Mouse (Mus musculus) CH12.LX (cell line): ENCODE data around the gene P3h3. TPM values are rescaled to one million over a fixed set of nuclear protein-coding genes. Genes with fewer than 3 reads are reported as not detected.

ENCODE experiments used
- DNase-seq: peaks from one replicate; pipeline ENCODE4 v3.0.0-alpha.2; 2013; ENCODE audit errors: extremely low read depth
- H3K27ac ChIP-seq: 2 replicates; pipeline ENCODE4 v1.5.1; 2012; ENCODE audit warnings: low read depth, mild to moderate bottlenecking, control low read depth, moderate library complexity; ENCODE audit not compliant: insufficient read depth
- H3K27me3 ChIP-seq: replicated peaks from 2 replicates; pipeline ENCODE3; 2012; ENCODE audit warnings: inconsistent platforms
- H3K36me3 ChIP-seq, 2 experiments: replicated peaks in 1 of 2; 2 replicates each; pipeline versions ENCODE3 to v1.6.1; 2012; ENCODE audit warnings: inconsistent platforms in 1 of 2, low read length in 1 of 2, mild to moderate bottlenecking in 1 of 2, mixed read lengths in 1 of 2, moderate library complexity in 1 of 2; ENCODE audit not compliant: control insufficient read depth in 1 of 2, insufficient read depth in 1 of 2
- H3K4me1 ChIP-seq, 2 experiments: 2 replicates each; pipeline ENCODE4 v1.6.1; 2012; ENCODE audit warnings: inconsistent platforms in 1 of 2, moderate library complexity in 1 of 2; ENCODE audit not compliant: insufficient read depth in 2 of 2, control insufficient read depth in 1 of 2
- H3K4me2 ChIP-seq: 2 replicates; pipeline ENCODE4 v1.6.1; 2012; ENCODE audit warnings: low read depth, mild to moderate bottlenecking, control low read depth; ENCODE audit not compliant: poor library complexity, insufficient read depth, severe bottlenecking
- H3K4me3 ChIP-seq, 3 experiments: fragments of 150-350 bp in 1 of 3; sonication (generic) in 1 of 3; replicated peaks in 1 of 3; 2 replicates each; pipeline versions ENCODE3 to v1.5.1; 2011 to 2012; ENCODE audit warnings: low read depth in 2 of 3, low read length in 2 of 3, mild to moderate bottlenecking in 2 of 3, moderate library complexity in 2 of 3, control low read depth in 1 of 3, improper control_type of control experiment in 1 of 3, inconsistent platforms in 1 of 3, mixed read lengths in 1 of 3; ENCODE audit not compliant: poor library complexity in 1 of 3
- H3K79me2 ChIP-seq: replicated peaks from 2 replicates; pipeline ENCODE4 v1.6.1; 2012; ENCODE audit warnings: mild to moderate bottlenecking, moderate library complexity; ENCODE audit not compliant: control insufficient read depth, poor library complexity, insufficient read depth, severe bottlenecking; ENCODE audit errors: extremely low read depth
- H3K9ac ChIP-seq: 2 replicates; pipeline ENCODE4 v1.6.1; 2012; ENCODE audit warnings: low read depth, mild to moderate bottlenecking, control low read depth, moderate library complexity; ENCODE audit not compliant: insufficient read depth
- H3K9me3 ChIP-seq: replicated peaks from 2 replicates; pipeline ENCODE3; 2012; ENCODE audit warnings: low read length, inconsistent platforms, mixed read lengths
- BHLHE40 ChIP-seq: IDR thresholded peaks from 2 replicates; pipeline ENCODE4 v1.6.1; 2011; ENCODE audit warnings: mild to moderate bottlenecking, low read depth, low read length, improper control_type of control experiment
- CHD1 ChIP-seq: IDR thresholded peaks from 2 replicates; pipeline ENCODE4 v1.6.1; 2012; ENCODE audit warnings: low read depth, low read length, improper control_type of control experiment, inconsistent platforms
- CTCF ChIP-seq, 2 experiments: IDR thresholded peaks in 1 of 2; conservative IDR thresholded peaks in 1 of 2; 2 replicates each; pipeline ENCODE4 v1.5.1; 2011 to 2012; ENCODE audit warnings: low read depth in 2 of 2, low read length in 2 of 2, improper control_type of control experiment in 1 of 2, inconsistent platforms in 1 of 2, mild to moderate bottlenecking in 1 of 2, moderate library complexity in 1 of 2
- E2F4 ChIP-seq: IDR thresholded peaks from 2 replicates; pipeline ENCODE4 v1.6.1; 2011; ENCODE audit warnings: low read depth, low read length, improper control_type of control experiment; ENCODE audit not compliant: insufficient replicate concordance
- EP300 ChIP-seq: IDR thresholded peaks from 2 replicates; pipeline ENCODE4 v1.6.1; 2011; ENCODE audit warnings: low read length, improper control_type of control experiment
- GABPA ChIP-seq: IDR thresholded peaks from 2 replicates; pipeline ENCODE4 v1.6.1; 2012; ENCODE audit warnings: low read depth, low read length, improper control_type of control experiment, inconsistent platforms; ENCODE audit not compliant: insufficient replicate concordance
- HCFC1 ChIP-seq: IDR thresholded peaks from 2 replicates; pipeline ENCODE4 v1.6.1; 2012; ENCODE audit warnings: low read depth, mild to moderate bottlenecking, inconsistent platforms, low read length, improper control_type of control experiment
- IRF4 ChIP-seq: IDR thresholded peaks from 2 replicates; pipeline ENCODE4 v1.6.1; 2014; ENCODE audit warnings: low read depth, mild to moderate bottlenecking, inconsistent platforms, low read length, improper control_type of control experiment
- JUND ChIP-seq: conservative IDR thresholded peaks from 2 replicates; pipeline ENCODE4 v1.6.1; 2011; ENCODE audit warnings: low read depth, low read length, improper control_type of control experiment
- KAT2A ChIP-seq: IDR thresholded peaks from 2 replicates; pipeline ENCODE4 v1.6.1; 2012; ENCODE audit warnings: low read length, improper control_type of control experiment, inconsistent platforms; ENCODE audit not compliant: insufficient replicate concordance
- MAFK ChIP-seq: IDR thresholded peaks from 2 replicates; pipeline ENCODE4 v1.6.1; 2011; ENCODE audit warnings: low read length, improper control_type of control experiment; ENCODE audit not compliant: insufficient replicate concordance
- MAX ChIP-seq: IDR thresholded peaks from 2 replicates; pipeline ENCODE4 v1.6.1; 2011; ENCODE audit warnings: low read length, improper control_type of control experiment
- MAZ ChIP-seq: IDR thresholded peaks from 2 replicates; pipeline ENCODE4 v1.6.1; 2012; ENCODE audit warnings: low read depth, mild to moderate bottlenecking, inconsistent platforms, low read length, improper control_type of control experiment, moderate library complexity
- MEF2A ChIP-seq: IDR thresholded peaks from 2 replicates; pipeline ENCODE4 v1.6.1; 2014; ENCODE audit warnings: low read depth, mild to moderate bottlenecking, inconsistent platforms, low read length, improper control_type of control experiment, borderline replicate concordance
- MYC ChIP-seq: IDR thresholded peaks from 2 replicates; pipeline ENCODE4 v1.6.1; 2011; ENCODE audit warnings: low read depth, mild to moderate bottlenecking, improper control_type of control experiment, low read length
- NELFE ChIP-seq: IDR thresholded peaks from 2 replicates; pipeline ENCODE4 v1.6.1; 2011; ENCODE audit warnings: low read depth, low read length, improper control_type of control experiment
- NRF1 ChIP-seq: IDR thresholded peaks from 2 replicates; pipeline ENCODE4 v1.6.1; 2014; ENCODE audit warnings: low read depth, mild to moderate bottlenecking, inconsistent platforms, low read length, improper control_type of control experiment, moderate library complexity
- POLR2AphosphoS2 ChIP-seq: IDR thresholded peaks from 2 replicates; pipeline ENCODE4 v1.6.1; 2011; ENCODE audit warnings: low read depth, low read length, improper control_type of control experiment
- SIN3A ChIP-seq: IDR thresholded peaks from 2 replicates; pipeline ENCODE4 v1.6.1; 2012; ENCODE audit warnings: low read length, improper control_type of control experiment, inconsistent platforms
- TCF12 ChIP-seq: IDR thresholded peaks from 2 replicates; pipeline ENCODE4 v1.6.1; 2014; ENCODE audit warnings: low read depth, mild to moderate bottlenecking, inconsistent platforms, low read length, improper control_type of control experiment
- UBTF ChIP-seq: IDR thresholded peaks from 2 replicates; pipeline ENCODE4 v1.6.1; 2012; ENCODE audit warnings: low read depth, mild to moderate bottlenecking, inconsistent platforms, low read length, improper control_type of control experiment, moderate library complexity
- USF2 ChIP-seq: conservative IDR thresholded peaks from 2 replicates; pipeline ENCODE4 v1.6.1; 2011; ENCODE audit warnings: low read depth, low read length, improper control_type of control experiment
- ZC3H11A ChIP-seq: IDR thresholded peaks from 2 replicates; pipeline ENCODE4 v1.6.1; 2012; ENCODE audit warnings: low read depth, mild to moderate bottlenecking, inconsistent platforms, low read length, improper control_type of control experiment
- ZKSCAN1 ChIP-seq: IDR thresholded peaks from 2 replicates; pipeline ENCODE4 v1.6.1; 2012; ENCODE audit warnings: low read depth, inconsistent platforms, low read length, improper control_type of control experiment, borderline replicate concordance
- ZMIZ1 ChIP-seq: IDR thresholded peaks from 2 replicates; pipeline ENCODE4 v1.6.1; 2012; ENCODE audit warnings: low read depth, mild to moderate bottlenecking, inconsistent platforms, low read length, improper control_type of control experiment
- dilution Hi-C: fragments of 300-500 bp; cut with MboI; formaldehyde crosslinking; loops from 2 replicates; pipeline ENCODE4 v1.14.3; 2020; ENCODE audit warnings: low sequenced_read_pairs; ENCODE audit not compliant: extremely low pct_unique_long_range_greater_than_20kb, extremely low pct_ligation_motif_present
- in situ Hi-C: fragments of 300-500 bp; cut with MboI; formaldehyde crosslinking; loops from 3 replicates; pipeline ENCODE4 v1.14.3; 2019; ENCODE audit warnings: low sequenced_read_pairs, low pct_ligation_motif_present, low pct_unique_long_range_greater_than_20kb, mixed read lengths
- polyA plus RNA-seq: library from polyadenylated mRNA; unstranded; fragments of >175 nt; gene quantifications from 2 replicates; pipeline ENCODE4 v1.2.1, GENCODE M21; 2012; ENCODE audit warnings: low read depth; ENCODE audit not compliant: insufficient read length
- total RNA-seq, 2 experiments: library from RNA; depleted of rRNA; stranded (reverse); fragments of 300-350 nt in 1 of 2; fragments of >200 nt in 1 of 2; gene quantifications; 2 replicates each; pipeline ENCODE4 v1.2.3; 2012 to 2014

Gene P3h3
- total and polyA plus RNA-seq, 3 experiments = 0.31 to 0.34 TPM; not detected in 1

DNA sequence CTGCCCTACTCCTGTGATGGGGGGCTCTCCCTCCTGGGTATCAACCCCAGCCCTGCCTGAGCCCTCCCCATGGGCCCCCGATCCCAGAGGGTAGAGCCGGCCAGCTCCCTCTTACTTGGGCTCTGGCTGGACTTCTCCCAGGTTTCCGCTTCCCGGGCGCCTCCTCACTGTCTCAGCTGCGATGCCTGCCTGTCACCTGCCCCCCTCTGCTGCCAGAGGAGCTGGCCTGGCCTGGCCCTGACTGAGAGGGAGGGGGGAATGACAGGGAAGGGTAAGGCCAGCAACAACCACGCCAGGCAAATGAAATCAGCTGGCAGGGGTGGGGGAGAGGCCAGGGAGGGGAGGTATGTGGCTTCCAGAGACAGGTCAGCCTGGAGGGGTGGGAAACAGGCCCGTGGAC is 17.7 kb downstream of the P3h3 start:
- H3K9me3 ChIP-seq = no peaks in the 10 kb centered on the region
- in situ Hi-C loops (loop anchor here (10.0 kb wide), 1 partner anchor 95 kb away; the partner anchor contains the start of gene Mlf2), dilution Hi-C loops (no loop called here)
- no peak overlapping the region for H3K4me3 ChIP-seq
- no peak for DNase-seq
- H3K36me3 ChIP-seq = peaks cover 6 to 33% of the 10 kb centered on the region in 2 experiments
- peaks cover 17 to 62% of the 10 kb centered on the region in 2 experiments for H3K4me1 ChIP-seq
- no peak overlapping the region for H3K9ac ChIP-seq
- H3K27me3 ChIP-seq = no peaks in the 10 kb centered on the region
- H3K27ac ChIP-seq = no peak overlapping the region
- TF ChIP-seq SIN3A (no peak), UBTF (no peak), MYC (no peak), MAZ (no peak), ZC3H11A (no peak), MAFK (no peak), MEF2A (no peak), CTCF (conservative IDR thresholded peaks at IDR 0.05 in 1 of 2, IDR thresholded peaks at IDR 0.05 in 1 of 2; ENCODE audit: low read depth in 2 of 2, low read length in 2 of 2) (no peak), NELFE (no peak), GABPA (no peak)
- no peak overlapping the region for H3K4me2 ChIP-seq
- H3K79me2 ChIP-seq = no peaks in the 10 kb centered on the region

DNA sequence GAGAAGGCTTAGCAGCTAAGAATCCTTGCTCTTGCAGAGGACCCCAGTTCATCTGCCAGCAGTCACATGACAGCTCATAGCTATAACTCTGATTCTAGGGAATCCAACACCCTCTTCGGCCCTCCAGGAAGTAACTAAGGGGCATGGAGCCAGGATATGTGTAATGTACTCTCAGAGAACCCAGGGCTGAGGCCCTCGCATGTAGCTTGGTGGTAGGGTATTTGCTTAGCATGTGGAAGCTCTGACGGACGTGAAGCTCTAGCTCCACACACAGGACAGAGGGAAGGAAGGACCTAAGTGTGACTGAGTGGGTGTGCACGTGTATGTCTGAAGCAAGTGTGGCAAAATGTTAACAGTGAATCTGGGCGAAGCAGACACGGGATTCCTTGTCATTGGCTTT is 21.1 kb downstream of the P3h3 start:
- Histone ChIP-seq H3K4me1 (peaks cover 12 to 77% of the 10 kb centered on the region in 2 experiments), H3K36me3 (peaks cover 33 to 67% of the 10 kb centered on the region in 2 experiments), H3K9me3 (no peaks in the 10 kb centered on the region), H3K79me2 (no peaks in the 10 kb centered on the region; the same call in 1 of the 2 replicates), H3K27me3 (no peaks in the 10 kb centered on the region), H3K27ac (no peak overlapping the region), H3K4me2 (no peak overlapping the region), H3K4me3 (no peak overlapping the region), H3K9ac (no peak overlapping the region)
- dilution Hi-C loops (no loop called here), in situ Hi-C loops (no loop called here)
- DNase-seq = no peak
- TF ChIP-seq TCF12 (no peak), IRF4 (no peak), POLR2AphosphoS2 (no peak; the same call in 1 of the 2 replicates), USF2 (no peak), ZC3H11A (no peak), BHLHE40 (no peak), ZKSCAN1 (no peak), CHD1 (no peak), MAX (no peak), UBTF (no peak), GABPA (no peak), NRF1 (no peak), JUND (no peak), KAT2A (no peak), E2F4 (no peak), MEF2A (no peak), EP300 (no peak), ZMIZ1 (no peak), HCFC1 (no peak), MAZ (no peak)
